Mouse (Mus musculus) thymus, postnatal 10 days (tissue): ENCODE measurements around the gene Dxo.

Source experiments
- DNase-seq, 2 experiments: peaks; one replicate each; pipeline ENCODE4 v3.0.0; 2021; ENCODE audit warnings: low spot score in 2 of 2

Dxo gene

GRCm38 (mm10) chr17:34881683-34882310 lies 45.0 kb downstream of the Dxo start, which contains the start of gene Gm20547:
Gm20547 (minus strand) TSS chr17:34882042.
- no peak for DNase-seq

DNA sequence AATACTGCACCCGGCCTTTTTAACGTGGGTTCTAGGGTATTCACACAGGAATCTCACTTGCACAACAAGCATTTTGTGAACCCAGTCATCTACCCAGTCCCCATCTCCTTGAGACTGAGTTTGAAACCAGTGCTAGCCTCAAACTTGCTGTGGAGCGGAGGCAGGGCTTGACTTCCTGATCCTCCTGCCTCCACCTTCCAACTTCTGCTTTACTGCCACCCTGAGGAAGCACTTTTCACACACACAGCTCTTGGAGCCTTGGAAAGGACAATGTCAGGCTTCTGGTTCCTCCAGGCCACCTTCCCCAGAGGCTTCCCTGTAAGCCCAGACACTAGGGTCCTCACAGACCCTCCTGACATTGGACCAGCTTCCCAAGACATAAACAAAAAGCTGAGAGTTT lies 46.5 kb downstream of the Dxo start:
- DNase-seq: no peak

DNA sequence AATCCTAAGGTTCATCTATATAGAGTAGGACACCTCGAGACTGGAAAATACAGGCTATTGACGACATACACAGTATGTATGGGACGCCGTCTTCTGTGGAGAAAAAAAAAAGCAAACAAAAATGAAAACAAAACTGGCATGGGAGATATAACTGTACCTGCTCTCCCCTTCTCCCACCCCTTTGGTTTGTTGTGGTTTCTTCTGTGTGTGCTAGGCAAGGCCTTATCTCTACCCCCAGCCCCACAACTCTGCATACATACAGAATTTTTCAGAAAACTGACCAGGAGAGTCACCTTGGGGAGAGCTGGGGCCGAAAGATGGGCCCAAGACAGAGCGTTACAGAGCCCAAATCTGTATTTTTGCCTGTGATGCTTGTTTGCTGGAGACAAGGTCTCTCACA lies 47.9 kb downstream of the Dxo start:
- DNase-seq: no peak

DNA sequence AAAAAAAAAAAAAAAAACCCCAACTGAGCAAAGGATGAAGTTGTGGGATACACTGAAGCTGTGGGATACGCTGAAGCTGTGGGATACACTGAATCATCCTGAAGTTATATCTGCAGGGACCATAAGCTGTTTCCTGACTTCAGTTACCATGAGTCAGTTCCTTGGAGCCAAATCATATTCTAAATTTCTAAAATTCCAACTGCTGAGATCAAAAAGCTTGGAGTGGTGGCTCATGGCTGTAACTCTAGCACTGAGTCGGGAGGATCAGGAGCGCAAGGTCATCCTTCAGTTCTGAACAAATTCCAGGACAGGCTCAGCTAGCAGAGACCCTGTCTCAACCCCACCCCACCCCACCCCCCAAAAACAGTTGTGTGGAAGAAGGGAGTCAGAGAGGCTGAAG lies 48.8 kb downstream of the Dxo start:
- no peak for DNase-seq

DNA sequence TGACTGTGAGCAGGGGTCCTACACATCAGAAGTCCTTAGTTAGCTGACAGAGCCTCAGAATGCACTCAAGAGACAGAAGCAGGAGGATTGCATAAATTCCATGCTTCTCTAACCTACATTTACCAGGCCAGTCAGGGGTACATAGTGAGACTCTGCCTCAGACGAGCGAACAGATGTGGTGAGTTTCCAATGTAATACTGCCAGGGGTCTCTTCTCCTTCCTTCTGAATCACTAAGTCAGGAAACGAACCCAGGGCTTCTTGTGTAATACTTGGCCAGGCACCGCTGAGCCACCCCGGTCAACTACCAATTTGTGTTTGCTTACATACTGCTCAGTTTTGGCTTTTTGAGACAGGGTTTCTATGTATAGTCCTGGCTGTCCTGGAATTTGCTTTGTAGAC lies 51.1 kb downstream of the Dxo start:
- no peak for DNase-seq
